Mouse (Mus musculus) layer of hippocampus, postnatal 25 days (tissue): ENCODE measurements around the gene Dennd1a. TPM values are rescaled to one million over a fixed set of nuclear protein-coding genes. Genes with fewer than 3 reads are reported as not detected.

Experiments
- DNase-seq, 2 experiments: peaks; one replicate each; pipeline ENCODE4 v3.0.0; 2022; ENCODE audit warnings: mixed read lengths in 2 of 2, low spot score in 1 of 2; ENCODE audit errors: extremely low spot score in 1 of 2
- total RNA-seq, 2 experiments: library from RNA; stranded (reverse); gene quantifications; 2 replicates each; pipeline ENCODE4 v1.2.3; 2021

Dennd1a gene
- total RNA-seq, 2 experiments from 2014 or later, result 73.5 to 77.3 TPM

- no peak for DNase-seq
Measured at GRCm38 (mm10) chr2:38235593-38235992, 51.6 kb downstream of the Dennd1a start.

GRCm38 (mm10) chr2:38229882-38230281, 57.3 kb downstream of the Dennd1a start:
- DNase-seq, result no peak

GRCm38 (mm10) chr2:38223759-38224158, 63.4 kb downstream of the Dennd1a start:
- no peak for DNase-seq

GRCm38 (mm10) chr2:38221461-38221860, 65.7 kb downstream of the Dennd1a start:
- no peak for DNase-seq

GRCm38 (mm10) chr2:38220687-38221435, 66.3 kb downstream of the Dennd1a start:
- DNase-seq, result no peak

- no peak for DNase-seq
Measured at GRCm38 (mm10) chr2:38219666-38220065, 67.5 kb downstream of the Dennd1a start.

- DNase-seq, result no peak
Measured at GRCm38 (mm10) chr2:38213041-38213440, 74.1 kb downstream of the Dennd1a start.

GRCm38 (mm10) chr2:38211426-38211825, 75.8 kb downstream of the Dennd1a start:
- DNase-seq, result no peak

- DNase-seq, result no peak
Measured at GRCm38 (mm10) chr2:38207752-38208151, 79.4 kb downstream of the Dennd1a start.

- no peak for DNase-seq
Measured at GRCm38 (mm10) chr2:38205281-38205680, 81.9 kb downstream of the Dennd1a start.

GRCm38 (mm10) chr2:38204696-38205095, 82.5 kb downstream of the Dennd1a start:
- no peak for DNase-seq

- DNase-seq, result no peak
Measured at GRCm38 (mm10) chr2:38198072-38198471, 89.1 kb downstream of the Dennd1a start.

- no peak for DNase-seq
Measured at GRCm38 (mm10) chr2:38196199-38197060, 90.8 kb downstream of the Dennd1a start.

GRCm38 (mm10) chr2:38192007-38192406, 95.2 kb downstream of the Dennd1a start:
- DNase-seq, result no peak

- no peak for DNase-seq
Measured at GRCm38 (mm10) chr2:38191601-38192000, 95.6 kb downstream of the Dennd1a start.

GRCm38 (mm10) chr2:38186438-38186837, 100.8 kb downstream of the Dennd1a start:
- no peak for DNase-seq

GRCm38 (mm10) chr2:38184977-38185376, 102.2 kb downstream of the Dennd1a start:
- no peak for DNase-seq

GRCm38 (mm10) chr2:38183881-38184280, 103.3 kb downstream of the Dennd1a start:
- no peak for DNase-seq

GRCm38 (mm10) chr2:38182283-38182682, 104.9 kb downstream of the Dennd1a start:
- DNase-seq, result no peak

GRCm38 (mm10) chr2:38177583-38177978, 109.6 kb downstream of the Dennd1a start:
- DNase-seq, result no peak

GRCm38 (mm10) chr2:38176870-38177582, 110.2 kb downstream of the Dennd1a start:
- no peak for DNase-seq
